Mouse (Mus musculus) CD8-positive naive resting alpha-beta T cell, adult 2 months (primary cell): Measurements from ENCODE around the gene Ugt1a8.
A peak's percentile ranks its signal among the peaks of the same experiment; 100 is the strongest.
"Not testable (repeated sequence)": the region's sequence is repeated elsewhere in the genome, so short reads cannot be mapped to it uniquely, and the experiment has no call there.

ENCODE experiments used
- DNase-seq, 2 experiments: peaks; one replicate each; pipeline ENCODE4 v3.0.0; 2022; ENCODE audit warnings: low read depth in 2 of 2, low spot score in 2 of 2

Ugt1a8 gene

GRCm38 (mm10) chr1:88109027-88109557, 21.5 kb downstream of the Ugt1a8 start:
- DNase-seq = not testable (repeated sequence)

GRCm38 (mm10) chr1:88109604-88110003, 22.0 kb downstream of the Ugt1a8 start:
- not testable (repeated sequence) for DNase-seq

- not testable (repeated sequence) for DNase-seq
Measured at GRCm38 (mm10) chr1:88112769-88113168, 25.2 kb downstream of the Ugt1a8 start.

DNA sequence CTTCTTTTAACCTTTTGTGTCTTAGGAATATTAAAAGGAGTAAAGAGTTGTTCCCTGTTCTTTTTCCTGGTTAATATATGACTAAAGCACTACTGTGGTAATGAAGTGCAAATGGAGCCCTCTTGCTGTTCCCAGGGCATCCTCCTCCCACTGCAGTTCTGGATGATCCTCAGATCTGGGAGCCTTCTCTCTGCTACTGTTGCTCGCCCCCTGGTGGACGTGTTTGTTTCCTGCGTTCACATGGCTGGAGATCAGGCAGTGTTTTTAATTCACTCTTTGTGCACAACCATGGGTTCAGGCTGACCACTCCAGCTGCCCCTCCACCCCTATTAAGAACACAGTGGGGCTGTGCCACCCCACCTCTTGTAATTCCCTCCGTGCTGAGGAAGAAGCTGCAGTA, 32.9 kb downstream of the Ugt1a8 start:
- not testable (repeated sequence) for DNase-seq

- DNase-seq = not testable (repeated sequence)
Measured at GRCm38 (mm10) chr1:88121521-88121920, 33.9 kb downstream of the Ugt1a8 start.

- not testable (repeated sequence) for DNase-seq
Measured at GRCm38 (mm10) chr1:88125827-88126360, 38.3 kb downstream of the Ugt1a8 start.

DNA sequence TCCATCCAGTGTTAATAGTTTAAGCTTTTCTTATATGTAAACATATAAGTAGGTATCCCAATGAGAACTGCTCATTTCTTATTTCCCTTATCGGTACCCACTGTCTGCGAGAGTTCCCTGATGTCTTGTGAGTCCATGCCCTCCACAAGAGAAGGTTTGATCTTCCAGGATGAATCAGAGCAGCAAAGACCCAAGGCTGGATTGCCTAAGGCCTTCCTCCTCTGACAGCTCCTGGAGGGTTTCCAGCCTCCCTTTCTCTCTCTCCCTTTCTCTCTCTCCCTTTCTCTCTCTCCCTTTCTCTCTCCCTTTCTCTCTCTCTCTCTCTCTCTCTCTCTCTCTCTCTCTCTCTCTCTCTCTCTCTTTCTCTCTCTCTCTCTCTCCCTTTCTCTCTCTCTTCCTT, 41.5 kb downstream of the Ugt1a8 start:
- DNase-seq = not testable (repeated sequence)

DNA sequence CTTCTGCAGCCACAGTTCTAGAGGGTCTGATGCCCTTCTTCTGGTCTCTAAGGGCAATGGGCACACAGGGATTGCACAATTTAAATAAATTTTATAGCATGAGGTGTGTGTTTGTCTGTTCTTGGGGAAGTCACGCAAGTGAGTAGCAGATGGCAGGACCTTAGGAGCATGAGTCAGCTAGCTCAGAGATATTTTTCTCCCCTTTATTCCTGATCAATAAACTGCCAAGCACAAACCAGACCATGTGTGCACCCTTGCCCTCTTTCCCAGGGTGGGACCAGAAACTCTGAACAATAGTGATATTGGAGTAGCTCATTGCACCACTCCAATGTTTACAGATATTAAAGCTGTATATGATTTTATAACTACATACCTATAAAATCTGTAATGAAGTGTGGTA, 42.6 kb downstream of the Ugt1a8 start:
- not testable (repeated sequence) for DNase-seq

GRCm38 (mm10) chr1:88133908-88134456, 46.4 kb downstream of the Ugt1a8 start:
- DNase-seq = no peak

GRCm38 (mm10) chr1:88134457-88135011, 46.9 kb downstream of the Ugt1a8 start, which contains the start of gene Ugt1a6a:
Gene Ugt1a6a (plus strand): TSS chr1:88134809.
- not testable (repeated sequence) for DNase-seq

GRCm38 (mm10) chr1:88135229-88135904, 47.8 kb downstream of the Ugt1a8 start:
- not testable (repeated sequence) for DNase-seq

DNA sequence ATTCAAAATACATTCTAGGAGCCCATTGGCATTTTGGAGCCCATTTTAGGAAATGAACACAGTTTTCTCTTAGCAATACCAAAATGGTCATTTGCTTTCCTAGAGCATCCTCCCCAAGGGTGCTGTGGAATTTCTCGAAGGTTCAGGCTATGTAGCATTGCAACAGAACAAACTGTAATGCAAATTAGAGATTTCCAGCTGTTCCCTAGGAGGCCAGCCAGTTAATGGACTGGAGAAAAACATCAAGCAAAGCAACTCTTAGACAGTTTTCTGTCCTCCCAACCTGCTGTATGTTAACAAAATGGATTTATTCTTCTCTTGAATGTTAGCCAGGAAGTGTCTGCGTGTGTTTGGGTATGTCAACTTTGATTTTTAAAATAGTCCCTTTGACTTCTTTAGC, 49.0 kb downstream of the Ugt1a8 start:
- DNase-seq = no peak

DNA sequence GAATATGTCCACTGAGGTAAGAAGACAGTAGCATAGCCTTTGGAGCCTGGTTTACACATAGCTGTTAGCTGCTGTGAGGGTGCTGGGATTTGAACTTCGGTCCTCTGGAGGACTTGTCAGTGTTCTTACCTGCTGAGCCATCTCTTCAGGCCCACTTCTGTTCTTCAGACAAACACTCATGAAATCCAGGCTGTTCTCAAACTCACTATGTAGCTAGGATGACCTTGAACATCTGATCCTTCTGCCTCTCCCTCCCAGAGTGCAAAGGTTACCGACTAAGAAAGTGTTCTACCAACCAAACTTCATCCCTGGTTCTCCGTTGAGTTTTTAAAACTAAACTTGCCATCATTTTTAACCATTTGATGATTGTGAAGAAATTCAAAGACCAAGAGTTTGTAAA, 49.7 kb downstream of the Ugt1a8 start:
- DNase-seq = no peak

- no peak for DNase-seq
Measured at GRCm38 (mm10) chr1:88138145-88138544, 50.5 kb downstream of the Ugt1a8 start.

GRCm38 (mm10) chr1:88140492-88140891, 52.9 kb downstream of the Ugt1a8 start:
- DNase-seq = not testable (repeated sequence)

- DNase-seq = peak in 1 of 2 experiments; percentile 14
Measured at GRCm38 (mm10) chr1:88143966-88144675, 56.5 kb downstream of the Ugt1a8 start.

DNA sequence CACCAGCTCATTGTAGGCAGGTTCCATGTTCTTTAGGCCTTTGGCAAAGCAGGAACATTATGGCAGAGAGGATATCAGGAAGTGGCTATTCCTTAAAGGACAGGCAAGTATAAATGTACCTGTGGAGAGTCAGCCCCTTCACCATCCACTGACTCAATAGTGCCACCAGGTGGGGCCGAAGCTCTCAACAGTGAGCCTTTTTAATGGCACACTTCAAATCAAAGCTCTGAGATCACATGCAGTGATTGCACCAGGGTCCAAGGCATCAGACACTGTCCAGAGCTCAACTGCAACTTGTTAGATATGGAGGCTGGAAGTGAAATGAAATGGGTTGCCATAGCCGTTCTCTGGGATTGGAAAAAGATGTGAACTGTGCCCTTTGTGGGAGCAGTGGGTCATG, 57.7 kb downstream of the Ugt1a8 start:
- not testable (repeated sequence) for DNase-seq

DNA sequence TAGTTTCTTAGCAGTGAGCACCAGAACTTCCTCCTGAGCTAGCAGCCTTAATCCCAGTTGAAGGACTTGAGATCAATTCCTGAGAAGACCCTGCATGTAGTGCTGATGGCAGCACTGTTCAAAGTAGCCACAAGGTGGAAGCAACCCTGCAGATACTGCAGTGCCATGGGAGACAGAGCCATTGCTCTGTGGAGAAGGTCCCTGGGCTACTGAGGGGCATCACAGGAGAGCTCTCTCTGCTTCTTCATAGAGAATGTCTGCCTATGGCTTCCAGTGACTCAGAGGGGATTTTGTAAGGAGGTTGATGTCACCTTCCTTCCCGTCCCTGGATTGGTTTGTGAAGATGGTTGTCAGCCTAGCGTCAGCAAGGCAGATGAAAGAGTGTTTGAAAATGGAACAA, 62.5 kb downstream of the Ugt1a8 start:
- not testable (repeated sequence) for DNase-seq

DNA sequence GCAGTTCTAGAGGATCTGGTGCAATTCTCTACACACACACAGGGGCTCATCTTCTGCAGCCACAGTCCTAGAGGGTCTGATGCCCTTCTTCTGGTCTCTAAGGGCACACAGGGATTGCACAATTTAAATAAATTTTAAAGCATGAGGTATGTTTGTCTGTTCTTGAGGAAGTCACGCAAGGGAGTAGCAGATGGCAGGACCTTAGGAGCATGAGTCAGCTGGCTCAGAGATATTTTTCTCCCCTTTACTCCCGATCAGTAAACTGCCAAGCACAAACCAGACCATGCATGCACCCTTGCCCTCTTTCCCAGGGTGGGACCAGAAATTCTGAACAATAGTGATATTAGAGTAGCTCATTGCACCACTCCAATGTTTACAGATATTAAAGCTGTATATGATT, 70.8 kb downstream of the Ugt1a8 start:
- DNase-seq = no peak

DNA sequence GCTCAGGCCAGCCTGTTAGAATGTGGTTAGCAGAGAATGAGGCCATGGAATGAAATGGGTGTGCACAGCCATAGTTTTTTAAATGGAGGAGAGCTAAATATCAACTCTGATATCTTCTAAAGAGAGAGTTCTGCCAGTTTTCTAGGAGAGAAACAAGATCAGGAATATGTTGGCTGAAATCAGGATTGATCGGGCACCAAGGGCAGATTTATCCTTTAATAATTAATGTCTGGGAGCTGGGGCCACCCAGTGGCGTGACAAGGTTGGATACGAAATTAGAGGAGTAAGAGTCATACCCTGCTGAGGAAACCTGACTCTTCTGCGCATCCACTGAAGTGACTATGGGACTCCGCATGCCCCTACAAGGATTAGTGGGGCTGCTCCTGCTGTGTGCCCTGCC, 78.1 kb downstream of the Ugt1a8 start, which contains the start of gene Ugt1a5:
Ugt1a5 (plus strand) TSS at position 302 of the 400 bp plus-strand sequence.
- no peak for DNase-seq

- not testable (repeated sequence) for DNase-seq
Measured at GRCm38 (mm10) chr1:88172190-88172589, 84.6 kb downstream of the Ugt1a8 start.
